Mouse (Mus musculus) heart, embryonic 15.5 days (tissue): Measurements from ENCODE around the gene Trim46. TPM values are rescaled to one million over a fixed set of nuclear protein-coding genes. Genes with fewer than 3 reads are reported as not detected.

Source experiments
- ATAC-seq: fragments of 200-750 bp; cut with Nextera tagmentation; replicated peaks from 2 replicates; pipeline ENCODE4 v1.8.0; 2017; ENCODE audit warnings: low read depth, moderate TSS enrichment; ENCODE audit not compliant: insufficient number of reproducible peaks, insufficient read depth, low FRiP score
- H3K27ac ChIP-seq: fragments of 300-500 bp; sonication (generic); 2 replicates; pipeline ENCODE4 v1.5.1; 2015; ENCODE audit warnings: mild to moderate bottlenecking, inconsistent platforms
- H3K27me3 ChIP-seq: fragments of 300-500 bp; sonication (generic); 2 replicates; pipeline ENCODE4 v1.6.1; 2015; ENCODE audit warnings: inconsistent platforms
- H3K36me3 ChIP-seq: fragments of 300-500 bp; sonication (generic); 2 replicates; pipeline ENCODE4 v1.6.1; 2015; ENCODE audit warnings: mild to moderate bottlenecking, inconsistent platforms
- H3K4me1 ChIP-seq: fragments of 300-500 bp; sonication (generic); replicated peaks from 2 replicates; pipeline ENCODE4 v1.6.1; 2015; ENCODE audit warnings: inconsistent platforms
- H3K4me2 ChIP-seq: fragments of 300-500 bp; sonication (generic); 2 replicates; pipeline ENCODE4 v1.6.1; 2015; ENCODE audit warnings: inconsistent platforms, mild to moderate bottlenecking, moderate library complexity
- H3K4me3 ChIP-seq: fragments of 300-500 bp; sonication (generic); 2 replicates; pipeline ENCODE4 v1.5.1; 2015; ENCODE audit warnings: mild to moderate bottlenecking, inconsistent platforms
- H3K9ac ChIP-seq: fragments of 300-500 bp; sonication (generic); 2 replicates; pipeline ENCODE4 v1.6.1; 2015; ENCODE audit warnings: mild to moderate bottlenecking, inconsistent platforms
- H3K9me3 ChIP-seq: fragments of 300-500 bp; sonication (generic); replicated peaks from 2 replicates; pipeline ENCODE4 v1.6.1; 2016; ENCODE audit warnings: inconsistent platforms
- WGBS: fragments of 180-500 bp; shearing (Covaris S2); methylation state at CpG from one replicate; pipeline ENCODE4 v1.1.7; 2015; ENCODE audit warnings: mixed read lengths; 5-methylcytosine and 5-hydroxymethylcytosine counted together
- polyA plus RNA-seq: library from polyadenylated mRNA; unstranded; fragments of >200 nt; fragmentation: Nextera tagmentation; extraction: Ambion mirVana; gene quantifications from 2 replicates; pipeline ENCODE4 v1.2.1, GENCODE M21; 2015

Trim46 gene
- polyA plus RNA-seq = 0.79 and 2.2 TPM in 2 replicates

DNA sequence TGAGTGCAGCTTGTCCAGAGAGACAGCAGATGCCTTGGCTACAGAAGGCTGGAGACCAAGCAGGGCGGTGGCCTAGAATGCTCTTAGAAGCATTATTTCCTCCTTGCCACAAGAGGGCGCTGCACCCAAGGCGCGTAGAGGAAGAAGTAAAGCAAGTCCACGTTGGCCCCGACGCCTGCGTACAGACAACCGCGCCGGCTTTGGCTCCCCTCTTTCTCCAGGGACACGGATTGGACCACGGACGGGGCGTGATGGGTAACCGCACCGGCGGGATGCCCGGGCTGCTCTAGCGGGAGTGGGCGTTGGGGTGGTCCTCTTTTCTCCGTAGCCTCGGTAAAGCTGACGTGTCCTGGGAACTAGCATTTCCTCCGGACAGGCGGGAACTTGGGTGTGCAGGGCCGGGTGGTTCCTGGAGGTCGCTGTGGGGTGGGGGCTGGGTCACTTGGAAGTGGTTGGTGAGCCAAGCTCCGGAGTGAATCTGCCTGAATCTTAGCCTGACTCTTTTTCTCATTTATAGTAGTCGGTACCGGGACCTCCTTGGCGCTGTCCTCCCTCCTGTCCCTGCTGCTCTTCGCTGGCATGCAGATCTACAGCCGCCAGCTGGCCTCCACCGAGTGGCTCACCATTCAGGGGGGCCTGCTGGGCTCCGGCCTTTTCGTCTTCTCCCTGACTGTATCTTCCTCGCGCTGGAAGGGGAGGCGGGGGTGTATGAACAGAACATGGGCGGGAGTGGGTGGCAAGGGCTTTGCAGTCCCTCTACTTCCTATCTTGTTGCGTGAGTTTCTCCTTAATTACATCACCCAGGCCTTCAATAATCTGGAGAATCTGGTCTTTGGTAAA is at the start of gene Trim46:
Gene Trim46 (minus strand): TSS at position 49 of the 840 bp plus-strand sequence.
- H3K4me1 ChIP-seq = peaks cover 50% of the 10 kb centered on the region
- peak within 1 kb of the TSS; percentile 90 for H3K4me3 ChIP-seq
- H3K9ac ChIP-seq = peak within 1 kb of the TSS; percentile 84
- no peaks in the 10 kb centered on the region for H3K36me3 ChIP-seq
- peak within 1 kb of the TSS; percentile 82 for H3K4me2 ChIP-seq
- H3K27me3 ChIP-seq = peaks cover 20% of the 10 kb centered on the region
- WGBS = under 1% methylated on average over 42 of the region's 42 CpGs
- ATAC-seq = peak; percentile 72
- H3K27ac ChIP-seq = peak within 1 kb of the TSS; percentile 84
- H3K9me3 ChIP-seq = no peaks in the 10 kb centered on the region

DNA sequence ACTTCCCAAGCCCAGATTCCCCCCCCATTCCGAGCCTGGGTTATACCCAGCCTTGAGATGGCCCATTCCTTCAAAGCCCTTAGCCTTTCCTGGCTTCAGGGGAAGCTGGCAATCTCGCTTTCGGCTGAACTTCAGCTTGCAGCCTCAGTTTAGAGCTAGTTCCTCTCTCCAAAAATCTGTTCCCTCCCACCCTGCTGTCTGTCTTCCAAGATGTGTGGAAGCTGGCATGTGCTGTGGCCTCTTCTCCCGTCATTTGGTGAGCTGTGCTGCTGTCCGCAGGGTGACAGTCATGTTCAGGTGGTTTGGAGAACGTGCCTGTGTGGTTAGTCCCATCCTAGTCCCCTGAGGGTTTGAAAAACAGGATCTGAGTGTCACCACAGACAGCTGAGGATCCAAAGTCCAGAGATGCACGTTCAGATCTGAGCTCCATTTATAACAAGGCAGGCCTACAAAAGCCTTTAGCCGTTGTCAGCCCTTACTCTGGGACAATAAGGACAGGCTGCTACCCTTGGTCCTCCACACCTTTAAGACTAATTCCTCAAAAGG is 49.6 kb upstream of the Trim46 start:
- Histone ChIP-seq H3K4me3 (no peak overlapping the region), H3K36me3 (no peaks in the 10 kb centered on the region), H3K4me2 (no peak overlapping the region), H3K9me3 (no peaks in the 10 kb centered on the region), H3K27ac (no peak overlapping the region), H3K27me3 (no peaks in the 10 kb centered on the region), H3K4me1 (peaks cover 10% of the 10 kb centered on the region), H3K9ac (no peak overlapping the region)
- no peak for ATAC-seq
- 73% methylated on average over 8 of the region's 8 CpGs for WGBS

DNA sequence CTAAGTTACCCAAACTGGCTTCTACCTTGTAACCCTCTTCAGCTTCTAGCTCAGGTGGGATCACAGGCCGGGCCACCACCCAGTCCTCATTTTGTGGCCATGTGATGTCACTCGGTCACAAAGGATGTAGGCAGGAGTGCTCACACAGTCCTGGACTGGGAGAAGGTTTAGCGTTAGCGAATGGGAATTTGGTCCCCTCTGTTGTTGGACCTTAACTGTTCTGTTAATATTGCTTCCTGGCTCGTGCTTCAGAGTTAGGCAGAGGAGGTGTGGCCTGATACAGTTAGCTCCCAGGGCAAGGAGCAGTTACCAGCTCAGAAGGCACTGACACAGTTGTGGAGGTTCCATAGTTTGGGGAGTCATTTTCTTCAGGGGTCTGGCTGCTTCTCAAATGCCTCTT is 48.1 kb upstream of the Trim46 start:
- H3K9me3 ChIP-seq = no peaks in the 10 kb centered on the region
- no peak for ATAC-seq
- H3K4me2 ChIP-seq = no peak overlapping the region
- no peak overlapping the region for H3K27ac ChIP-seq
- no peak overlapping the region for H3K9ac ChIP-seq
- H3K36me3 ChIP-seq = no peaks in the 10 kb centered on the region
- 74% methylated on average over 5 of the region's 5 CpGs for WGBS
- no peak overlapping the region for H3K4me3 ChIP-seq
- 0 out of 2 replicates have a peak, but pooled peaks cover under 1% of the 10 kb centered on the region for H3K4me1 ChIP-seq
- H3K27me3 ChIP-seq = no peaks in the 10 kb centered on the region

- Histone ChIP-seq H3K27me3 (no peaks in the 10 kb centered on the region), H3K9me3 (no peaks in the 10 kb centered on the region), H3K4me2 (no peak overlapping the region), H3K27ac (no peak overlapping the region), H3K4me1 (0 out of 2 replicates have a peak, but pooled peaks cover 2% of the 10 kb centered on the region), H3K9ac (no peak overlapping the region), H3K4me3 (no peak overlapping the region), H3K36me3 (no peaks in the 10 kb centered on the region)
- WGBS = 88% methylated on average over 11 of the region's 11 CpGs
- ATAC-seq = no peak
These were observed 47.3 kb upstream of the Trim46 start for GRCm38 (mm10) chr3:89293247-89293918.

GRCm38 (mm10) chr3:89292303-89292702 is 46.2 kb upstream of the Trim46 start:
- Histone ChIP-seq H3K27me3 (no peaks in the 10 kb centered on the region), H3K9me3 (no peaks in the 10 kb centered on the region), H3K4me1 (peaks cover 7% of the 10 kb centered on the region; the same call in 1 of the 2 replicates), H3K4me2 (no peak overlapping the region), H3K36me3 (no peaks in the 10 kb centered on the region), H3K4me3 (no peak overlapping the region), H3K9ac (no peak overlapping the region), H3K27ac (no peak overlapping the region)
- ATAC-seq = no peak
- WGBS = 79% methylated on average over 5 of the region's 5 CpGs

DNA sequence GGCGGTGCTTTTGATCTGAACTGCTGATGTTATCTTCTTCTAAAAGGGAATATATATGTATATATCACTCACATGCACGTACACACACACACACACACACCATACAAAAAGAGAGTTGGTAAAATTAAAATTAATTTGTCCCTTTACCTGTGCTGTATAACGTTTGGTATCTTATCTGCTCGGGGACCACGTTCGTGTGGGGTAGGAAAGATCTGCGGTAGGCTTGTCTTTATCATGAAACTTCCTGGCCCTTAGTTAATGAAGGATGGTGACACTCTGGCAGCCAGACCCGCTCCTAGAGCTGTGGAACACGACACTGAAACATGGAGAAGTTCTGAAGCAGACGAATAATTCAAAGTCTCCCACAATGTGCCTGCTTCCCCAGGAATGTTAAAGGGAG is 45.8 kb upstream of the Trim46 start:
- H3K4me1 ChIP-seq = peaks cover 7% of the 10 kb centered on the region; the same call in 1 of the 2 replicates
- H3K4me2 ChIP-seq = no peak overlapping the region
- H3K9me3 ChIP-seq = no peaks in the 10 kb centered on the region
- H3K36me3 ChIP-seq = no peaks in the 10 kb centered on the region
- no peak overlapping the region for H3K4me3 ChIP-seq
- no peak overlapping the region for H3K27ac ChIP-seq
- no peak overlapping the region for H3K9ac ChIP-seq
- WGBS = 43% methylated on average over 10 of the region's 10 CpGs
- ATAC-seq = no peak
- no peaks in the 10 kb centered on the region for H3K27me3 ChIP-seq

DNA sequence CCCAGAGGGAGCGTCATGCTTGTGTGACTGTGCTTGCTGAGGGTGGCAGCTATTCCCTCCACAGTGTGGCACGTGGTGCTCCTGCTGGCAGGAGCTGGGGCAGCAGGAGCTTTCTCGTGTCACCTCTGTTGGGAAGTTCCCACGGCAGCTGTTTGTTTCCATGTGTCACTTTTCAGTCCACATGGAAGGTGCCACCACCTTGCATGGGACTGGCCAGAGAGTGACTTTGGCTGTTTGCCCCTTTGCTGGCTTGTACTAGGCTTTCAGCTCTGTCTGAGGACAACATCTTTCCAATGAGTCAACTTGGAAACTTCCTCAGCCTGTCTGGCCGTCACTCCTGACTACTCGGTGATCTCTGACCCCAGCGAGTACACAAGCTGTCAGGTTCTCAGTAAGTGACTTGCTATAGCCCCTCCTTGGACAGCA is 42.4 kb upstream of the Trim46 start:
- Histone ChIP-seq H3K36me3 (no peaks in the 10 kb centered on the region), H3K4me1 (peaks cover 7% of the 10 kb centered on the region; the same call in 1 of the 2 replicates), H3K9ac (no peak overlapping the region), H3K27me3 (no peaks in the 10 kb centered on the region), H3K27ac (no peak overlapping the region), H3K4me3 (no peak overlapping the region), H3K4me2 (no peak overlapping the region), H3K9me3 (no peaks in the 10 kb centered on the region)
- ATAC-seq = no peak
- WGBS = 29% methylated on average over 7 of the region's 7 CpGs

DNA sequence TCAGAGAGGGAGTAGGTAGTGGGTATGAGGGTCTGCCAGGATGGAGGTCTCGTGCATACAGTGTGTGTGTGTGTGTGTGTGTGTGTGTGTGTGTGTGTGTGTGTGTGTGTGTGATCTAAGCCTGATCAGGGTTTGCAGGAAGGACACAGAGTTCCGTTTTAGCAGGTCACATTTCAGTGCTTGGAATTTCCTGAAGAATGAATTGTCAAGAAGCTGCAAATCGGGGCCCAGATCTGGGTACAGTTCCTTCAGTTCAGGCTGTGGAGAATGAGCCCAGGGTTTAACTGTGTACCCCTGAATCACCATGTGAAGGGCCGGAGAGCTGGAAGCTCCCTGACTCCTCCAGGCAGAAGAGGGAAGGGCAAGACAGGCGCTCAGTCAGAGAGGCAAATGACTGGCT is 41.2 kb upstream of the Trim46 start:
- H3K27ac ChIP-seq = peak overlapping the region; percentile 51
- H3K9me3 ChIP-seq = no peaks in the 10 kb centered on the region
- WGBS = 50% methylated on average over 5 of the region's 5 CpGs
- no peak overlapping the region for H3K9ac ChIP-seq
- no peak overlapping the region for H3K4me2 ChIP-seq
- no peak for ATAC-seq
- no peaks in the 10 kb centered on the region for H3K27me3 ChIP-seq
- H3K36me3 ChIP-seq = no peaks in the 10 kb centered on the region
- H3K4me1 ChIP-seq = peaks cover 7% of the 10 kb centered on the region; the same call in 1 of the 2 replicates
- no peak overlapping the region for H3K4me3 ChIP-seq

DNA sequence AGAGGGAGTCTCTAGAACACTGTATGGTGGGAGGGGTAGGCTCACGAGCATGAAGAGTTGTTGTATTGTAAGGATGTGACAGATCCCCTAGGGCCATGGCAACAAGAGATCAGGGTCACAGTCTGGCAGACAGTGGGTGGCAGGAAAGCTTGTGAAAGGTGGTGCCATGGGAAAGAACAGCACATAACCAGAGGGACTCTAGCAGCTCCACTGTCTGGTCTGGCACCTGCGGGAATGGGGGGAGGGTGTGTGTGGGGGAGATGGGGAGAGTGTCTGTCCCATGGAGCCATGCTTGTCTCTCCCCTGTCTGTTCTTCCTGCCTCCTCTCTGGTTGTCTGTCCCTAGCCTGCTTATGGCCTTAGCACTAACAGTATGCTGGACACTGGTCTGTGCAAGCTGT is 39.4 kb upstream of the Trim46 start:
- Histone ChIP-seq H3K4me3 (no peak overlapping the region), H3K36me3 (no peaks in the 10 kb centered on the region), H3K9me3 (no peaks in the 10 kb centered on the region), H3K9ac (no peak overlapping the region), H3K27ac (no peak overlapping the region), H3K4me2 (no peak overlapping the region), H3K4me1 (peaks cover 20% of the 10 kb centered on the region), H3K27me3 (no peaks in the 10 kb centered on the region)
- no peak for ATAC-seq
- 33% methylated on average over 2 of the region's 2 CpGs for WGBS

GRCm38 (mm10) chr3:89284261-89284660 is 38.2 kb upstream of the Trim46 start:
- Histone ChIP-seq H3K27ac (no peak overlapping the region), H3K4me2 (no peak overlapping the region), H3K4me1 (peaks cover 29% of the 10 kb centered on the region), H3K27me3 (no peaks in the 10 kb centered on the region), H3K9ac (no peak overlapping the region), H3K9me3 (no peaks in the 10 kb centered on the region), H3K36me3 (no peaks in the 10 kb centered on the region), H3K4me3 (no peak overlapping the region)
- WGBS = 82% methylated on average over 3 of the region's 3 CpGs
- no peak for ATAC-seq

GRCm38 (mm10) chr3:89282291-89282643 is 36.2 kb upstream of the Trim46 start:
- Histone ChIP-seq H3K9ac (no peak overlapping the region), H3K4me3 (no peak overlapping the region), H3K4me1 (peaks cover 42% of the 10 kb centered on the region), H3K36me3 (no peaks in the 10 kb centered on the region), H3K27ac (no peak overlapping the region), H3K27me3 (no peaks in the 10 kb centered on the region), H3K4me2 (0 out of 2 replicates have a peak overlapping the region, but pooled peaks have one; percentile 98), H3K9me3 (no peaks in the 10 kb centered on the region)
- 23% methylated on average over 4 of the region's 4 CpGs for WGBS
- ATAC-seq = no peak
